Mouse (Mus musculus) cortical plate, adult 2 months (tissue): Measurements from ENCODE around the gene Pygo2.

Experiments used
- CTCF ChIP-seq: fragments of 200-500 bp; IDR thresholded peaks from 2 replicates; pipeline ENCODE4 v1.5.1; 2011; ENCODE audit warnings: mild to moderate bottlenecking, control low read depth, low read length; ENCODE audit not compliant: insufficient read depth; ENCODE audit errors: extremely low read depth
- POLR2A ChIP-seq: fragments of 200-500 bp; IDR thresholded peaks from 2 replicates; pipeline ENCODE4 v1.6.1; 2011; ENCODE audit warnings: mild to moderate bottlenecking, low read length, control low read depth; ENCODE audit not compliant: insufficient read depth; ENCODE audit errors: extremely low read depth

- TF ChIP-seq CTCF (no peak), POLR2A (no peak)
Measured at GRCm38 (mm10) chr3:89410864-89411263, 19.1 kb upstream of the Pygo2 start.
